Mouse (Mus musculus) layer of hippocampus, postnatal 14 days (tissue): ENCODE data around the gene Afmid. TPM values are rescaled to one million over a fixed set of nuclear protein-coding genes. Genes with fewer than 3 reads are reported as not detected.
"Not testable (repeated sequence)": the region's sequence is repeated elsewhere in the genome, so short reads cannot be mapped to it uniquely, and the experiment has no call there.

Experiments
- DNase-seq, 2 experiments: peaks; one replicate each; pipeline ENCODE4 v3.0.0; 2021 to 2022; ENCODE audit warnings: low spot score in 2 of 2, mixed read lengths in 1 of 2
- total RNA-seq, 2 experiments: library from RNA; stranded (reverse); gene quantifications; 2 replicates each; pipeline ENCODE4 v1.2.3; 2021

The Afmid gene
- total RNA-seq, 2 experiments from 2014 or later = 4.2 to 4.5 TPM

DNA sequence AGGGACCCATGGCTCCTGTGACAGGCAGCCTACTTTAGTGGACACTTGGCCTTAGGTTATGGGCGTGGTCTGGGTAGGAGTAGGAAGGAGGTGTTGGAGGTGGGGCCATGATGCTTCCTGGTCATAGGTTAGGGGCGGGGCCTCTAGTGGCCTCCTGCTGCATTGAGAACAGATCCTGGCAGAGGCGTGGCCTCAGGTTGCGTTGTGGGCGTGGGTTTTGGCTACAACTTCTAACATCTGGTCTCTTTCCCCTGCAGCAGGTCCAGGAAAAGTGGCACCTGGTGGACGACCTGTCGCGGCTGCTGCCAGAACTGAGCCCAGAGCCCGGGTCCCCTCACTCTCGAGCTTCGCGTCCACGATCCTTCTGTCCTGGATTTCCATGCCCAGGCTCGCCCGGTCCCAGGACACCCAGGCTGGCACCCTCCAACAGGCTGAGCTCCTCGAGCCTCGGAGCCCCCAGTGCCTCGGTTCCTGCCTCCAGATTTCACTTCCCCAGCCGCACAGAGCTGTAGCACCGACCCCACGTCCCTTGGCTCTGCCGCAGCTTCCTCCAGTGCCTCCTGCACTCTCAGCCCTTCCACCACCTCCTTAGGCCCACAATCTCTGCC lies 33.3 kb upstream of the Afmid start:
- DNase-seq = no peak

DNA sequence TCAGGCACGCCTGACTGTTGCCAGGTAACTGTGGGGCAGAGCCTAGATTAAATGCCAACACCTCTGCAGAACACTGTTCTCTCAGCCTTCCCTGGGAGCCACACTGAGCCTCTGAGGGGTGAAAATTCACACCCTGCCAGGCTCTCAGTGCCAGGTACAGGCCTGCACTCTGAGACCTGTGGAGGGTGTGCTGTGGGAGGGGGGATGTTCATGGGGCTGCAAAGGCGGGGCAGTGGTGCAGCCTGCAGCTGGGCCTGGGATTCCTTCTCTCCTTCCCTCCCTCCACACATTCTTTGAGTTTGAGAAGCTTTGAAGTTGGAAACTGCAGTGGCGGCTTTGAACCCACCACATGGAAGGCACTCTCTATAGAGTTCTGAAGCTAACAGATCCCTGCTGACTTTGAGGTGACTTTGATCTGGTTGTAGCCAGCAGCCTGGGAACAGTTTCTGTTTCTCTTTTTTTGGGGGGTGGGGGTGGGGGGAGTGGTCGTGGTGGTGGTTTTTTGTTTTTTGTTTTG lies 31.6 kb upstream of the Afmid start:
- DNase-seq = no peak

DNA sequence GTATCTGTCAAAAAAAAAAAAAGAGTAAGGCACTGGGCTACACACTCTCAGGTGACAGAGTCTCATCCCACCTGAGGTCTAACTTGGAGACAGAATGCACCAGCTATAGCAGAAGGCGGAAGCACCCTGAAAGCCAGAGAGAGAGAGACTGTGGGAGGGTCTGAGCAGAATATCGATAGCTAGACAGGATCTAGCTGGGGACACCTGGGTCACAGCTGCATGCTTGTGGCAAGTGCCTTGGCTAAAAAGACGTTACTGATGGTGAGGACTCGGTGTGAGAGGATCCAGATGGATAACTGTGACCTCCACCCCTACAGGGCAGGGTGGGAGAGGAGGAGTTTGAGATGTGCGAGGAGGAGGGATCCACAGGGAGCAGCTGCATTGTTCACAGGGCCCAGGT lies 28.8 kb upstream of the Afmid start:
- no peak for DNase-seq

DNA sequence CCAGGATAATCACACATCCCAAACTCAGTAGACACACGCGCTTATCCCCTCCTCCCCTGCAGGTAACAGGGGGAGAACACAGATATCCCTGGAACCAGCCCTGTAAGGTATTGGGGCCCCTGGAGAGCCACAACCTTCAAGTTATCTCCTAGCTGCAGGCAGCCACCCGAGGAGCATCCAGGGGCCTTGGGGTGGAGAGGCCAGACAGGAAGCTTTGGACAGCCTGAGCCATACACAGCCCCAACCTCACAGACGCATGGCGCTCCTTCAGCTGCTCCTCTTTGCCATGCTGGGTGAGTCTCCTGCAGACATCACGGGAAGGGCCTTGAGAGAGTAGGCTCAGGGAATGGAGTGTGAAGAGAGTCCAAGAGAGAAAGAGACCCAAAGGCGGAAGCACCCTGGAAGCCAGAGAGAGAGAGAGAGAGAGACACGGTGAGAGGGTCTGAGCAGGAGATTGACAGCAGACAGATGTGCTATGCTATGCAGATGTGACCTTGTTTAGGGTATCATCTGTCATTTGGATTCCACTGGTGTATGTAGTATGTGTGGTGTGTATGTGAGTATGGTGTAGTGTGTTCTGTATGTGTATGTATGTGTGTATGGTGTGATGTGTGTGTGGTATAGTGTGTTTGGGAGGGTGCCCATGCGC lies 28.1 kb upstream of the Afmid start, which contains the start of gene 6030468B19Rik:
6030468B19Rik (plus strand) TSS at position 150 of the 649 bp plus-strand sequence.
- DNase-seq = no peak

DNA sequence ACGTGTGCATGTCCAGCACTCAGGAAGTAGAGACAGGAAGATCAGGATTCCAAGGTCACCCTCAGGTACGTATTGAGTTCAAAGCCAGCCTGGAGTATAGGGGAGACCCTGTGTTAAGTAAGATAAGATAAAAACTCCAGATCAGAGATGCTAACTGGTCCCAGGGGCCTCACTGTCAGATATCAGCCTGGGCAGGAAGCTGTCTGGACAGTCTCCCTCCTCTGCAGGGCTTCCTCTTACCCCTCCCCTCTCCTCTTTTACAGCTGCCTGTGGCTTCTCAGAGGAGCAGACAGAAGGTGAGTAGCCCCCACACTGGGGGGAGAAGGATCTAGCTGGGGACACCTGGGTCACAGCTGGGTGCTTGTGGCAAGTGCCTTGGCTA lies 27.6 kb upstream of the Afmid start:
- no peak for DNase-seq

DNA sequence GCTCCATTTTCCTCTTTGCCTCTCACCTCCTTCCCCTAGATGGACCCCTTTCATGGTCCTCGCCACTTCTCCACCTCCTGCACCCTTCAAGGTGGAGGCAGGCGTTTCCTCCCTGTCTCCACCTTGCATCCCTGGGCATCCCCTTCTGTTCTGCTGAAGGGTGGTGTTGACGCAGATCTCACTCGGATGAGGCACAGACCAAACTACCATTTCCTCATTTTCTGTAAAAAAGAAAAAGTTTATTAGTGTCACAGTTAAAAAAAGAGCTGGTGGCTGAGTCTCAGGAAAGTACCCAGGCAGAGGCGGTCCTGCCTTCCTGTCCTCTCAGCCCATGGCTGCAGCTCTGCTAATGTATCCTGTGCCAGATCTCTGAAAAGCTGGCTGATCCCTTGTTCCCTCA lies 26.6 kb upstream of the Afmid start:
- DNase-seq = no peak

DNA sequence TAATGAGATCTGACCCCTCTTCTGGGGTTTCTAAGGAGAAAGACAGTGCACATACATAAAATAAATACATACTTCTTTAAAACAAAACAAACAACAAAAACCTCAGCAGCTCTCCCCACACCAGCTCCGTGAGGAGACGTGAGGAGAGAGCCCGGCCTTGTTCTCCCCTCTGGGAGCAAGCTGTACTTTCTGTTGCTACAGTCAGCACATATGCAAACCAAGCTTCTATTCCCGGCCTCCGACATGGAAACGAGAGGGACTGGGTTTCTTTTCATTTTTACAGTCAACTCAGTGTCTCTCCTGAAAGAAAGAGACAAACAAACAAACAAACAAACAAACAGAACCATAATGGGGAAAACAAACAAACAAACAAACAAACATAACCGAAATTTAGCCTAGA lies 25.7 kb upstream of the Afmid start:
- DNase-seq = no peak

DNA sequence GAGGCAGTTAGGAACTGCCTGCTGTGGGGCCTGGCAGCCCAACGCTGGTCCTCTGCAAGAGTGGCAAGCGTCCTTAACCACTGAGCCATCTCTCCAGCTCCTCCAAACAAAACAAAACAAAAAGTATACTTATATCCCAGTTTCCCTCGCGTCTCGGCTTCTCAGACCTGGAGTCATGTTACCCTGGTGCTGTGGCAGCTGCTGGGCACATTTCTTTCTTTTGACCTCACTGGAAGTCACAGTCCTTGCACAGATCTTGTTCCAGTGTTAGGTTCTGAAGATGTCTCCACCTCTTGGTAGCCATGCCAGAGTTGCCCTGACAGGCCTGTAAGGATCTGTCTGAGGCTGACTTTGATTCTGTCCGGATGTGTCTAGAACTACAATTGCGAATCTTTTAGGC lies 24.1 kb upstream of the Afmid start:
- no peak for DNase-seq

DNA sequence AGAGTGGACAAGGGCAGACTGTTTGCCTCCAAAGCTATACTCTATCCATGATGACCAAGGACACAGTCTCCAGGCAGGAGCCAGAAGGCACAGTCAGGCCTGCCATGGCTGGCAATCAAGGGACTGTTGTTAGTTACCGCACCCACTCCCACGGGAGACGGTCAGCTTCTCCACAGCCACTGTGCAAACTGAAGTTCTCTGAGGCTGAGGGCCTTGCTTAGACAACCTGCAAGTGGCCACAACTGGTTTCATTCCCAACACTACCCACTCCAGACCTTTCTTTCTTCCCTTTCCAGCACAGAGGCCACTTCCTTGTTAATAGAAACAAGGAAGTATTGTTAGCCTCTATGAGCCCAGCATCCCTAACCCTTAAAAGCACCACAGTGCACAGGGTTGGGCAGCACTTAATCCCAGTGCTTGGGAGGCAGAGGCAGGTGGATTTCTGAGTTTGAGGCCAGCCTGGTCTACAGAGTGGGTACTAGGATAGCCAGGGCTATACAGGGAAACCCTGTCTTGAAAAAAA lies 22.5 kb upstream of the Afmid start:
- DNase-seq = no peak

DNA sequence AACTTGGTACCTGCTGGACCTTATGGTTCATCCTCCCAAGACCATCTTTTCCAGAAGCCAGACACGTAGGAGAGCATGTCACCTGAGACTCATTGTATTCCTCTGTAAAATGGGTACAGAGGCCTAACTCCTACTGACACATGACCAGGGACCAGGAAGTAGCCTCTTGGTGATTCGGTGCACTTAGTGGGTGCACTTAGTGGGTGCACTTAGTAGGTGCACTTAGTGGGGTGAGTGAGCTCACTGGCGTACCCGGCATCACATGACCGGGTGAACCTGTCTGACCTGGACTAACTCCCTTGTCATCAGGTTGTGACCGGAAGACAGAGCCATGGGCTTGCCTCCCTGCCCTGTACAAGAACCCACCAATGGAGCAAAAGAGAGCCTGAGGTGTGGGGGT lies 18.9 kb upstream of the Afmid start:
- no peak for DNase-seq

DNA sequence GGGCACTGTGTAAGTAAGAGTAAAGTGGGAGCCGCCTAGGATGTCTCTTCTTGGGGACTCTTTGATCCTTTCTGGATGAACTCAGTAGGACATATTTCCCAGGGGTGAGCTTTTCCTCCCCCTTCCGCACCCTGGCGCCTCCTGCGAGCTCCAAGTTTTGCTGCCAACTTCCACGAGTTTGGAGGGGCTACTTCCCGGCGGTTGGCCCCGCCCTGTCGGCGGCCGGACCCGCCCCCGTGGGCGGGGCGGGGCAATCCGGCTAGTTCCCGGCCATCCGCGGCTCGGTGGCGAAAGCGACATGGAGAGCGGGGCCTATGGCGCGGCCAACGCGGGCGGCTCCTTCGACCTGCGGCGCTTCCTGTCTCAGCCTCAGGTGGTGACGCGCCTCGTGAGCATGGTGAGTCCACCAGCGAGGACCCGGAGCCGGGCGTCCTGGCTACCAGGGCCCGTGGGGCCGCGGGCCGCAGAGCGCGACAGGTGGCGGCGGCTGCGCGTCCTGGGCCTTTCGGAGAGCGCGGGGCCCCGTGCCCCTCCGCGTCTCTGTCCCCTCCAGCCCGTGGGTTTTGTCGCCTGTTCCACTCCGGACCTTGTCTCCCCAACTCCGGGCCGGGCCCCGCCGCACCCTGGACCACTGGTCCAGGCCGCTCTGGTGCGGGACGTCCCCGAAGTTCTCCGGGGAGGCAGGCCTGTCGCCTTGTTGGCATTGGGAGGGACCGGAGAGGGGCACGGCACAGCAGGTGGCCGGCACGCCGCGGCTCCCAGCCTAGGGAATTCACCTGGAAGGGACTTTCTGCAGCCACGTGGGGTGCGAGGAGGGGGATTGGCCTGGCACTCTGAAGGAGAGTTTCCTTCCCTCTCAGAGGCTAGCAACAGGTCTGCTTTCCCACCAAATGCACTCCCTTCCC lies 16.1 kb upstream of the Afmid start, which contains the start of the genes Gm20708 and Syngr2:
Gm20708 (plus strand) TSS at position 262 of the 905 bp plus-strand sequence.
Syngr2 (plus strand) TSS at position 262 of the 905 bp plus-strand sequence.
- peak in 1 of 2 experiments; percentile 39 for DNase-seq

DNA sequence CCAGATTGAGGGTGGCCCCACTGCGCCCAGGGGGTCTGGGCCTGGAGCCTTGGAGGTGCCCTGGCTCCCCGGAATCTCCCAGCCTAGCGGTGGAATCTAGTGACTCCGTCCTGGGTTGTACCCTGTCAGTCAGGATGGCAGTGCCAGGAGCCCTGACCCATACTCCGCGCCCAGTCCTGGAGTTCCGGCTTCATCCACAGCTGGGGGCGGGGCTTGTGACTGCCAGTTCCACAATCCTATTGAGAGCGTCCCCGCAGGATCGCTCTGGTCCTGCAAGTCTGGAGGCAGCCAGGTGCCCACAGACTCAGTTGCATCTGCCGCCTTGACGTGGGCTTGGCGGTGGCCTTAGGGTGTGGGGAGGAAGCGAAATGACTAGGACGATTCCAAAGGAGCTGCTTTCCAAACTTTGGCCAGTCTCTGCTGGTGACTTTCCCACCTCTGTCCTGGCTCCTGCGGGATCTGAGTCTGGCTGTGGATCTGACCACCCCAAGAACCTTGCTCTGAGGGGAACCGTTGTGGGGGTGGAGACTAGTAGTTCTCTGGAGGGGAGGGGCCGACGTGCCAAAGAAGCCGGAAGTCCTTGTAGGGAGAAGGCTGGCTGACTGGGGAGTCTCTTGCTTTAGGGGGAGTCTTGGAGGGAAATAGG lies 15.2 kb upstream of the Afmid start:
- peak; percentile 56 to 64 for DNase-seq

DNA sequence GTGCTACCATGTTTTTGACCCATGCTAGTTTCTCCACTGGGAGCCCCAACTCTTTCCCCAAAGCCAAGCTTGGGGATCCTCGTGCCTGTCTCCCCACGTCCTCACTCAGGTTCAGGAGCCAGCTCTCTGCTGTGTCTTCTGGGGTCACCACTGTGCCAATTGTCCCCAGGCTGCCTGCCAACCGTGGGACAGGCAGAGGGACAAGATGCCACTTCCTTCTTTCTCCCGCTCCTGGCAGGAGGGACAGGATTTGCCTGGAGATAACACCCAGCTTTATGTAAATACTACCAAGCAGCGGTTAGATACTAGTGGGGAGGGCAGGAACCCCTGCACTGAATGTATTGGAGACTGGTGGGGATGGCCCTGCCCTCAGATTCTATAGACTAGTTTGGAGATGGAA lies 11.9 kb upstream of the Afmid start:
- no peak for DNase-seq

DNA sequence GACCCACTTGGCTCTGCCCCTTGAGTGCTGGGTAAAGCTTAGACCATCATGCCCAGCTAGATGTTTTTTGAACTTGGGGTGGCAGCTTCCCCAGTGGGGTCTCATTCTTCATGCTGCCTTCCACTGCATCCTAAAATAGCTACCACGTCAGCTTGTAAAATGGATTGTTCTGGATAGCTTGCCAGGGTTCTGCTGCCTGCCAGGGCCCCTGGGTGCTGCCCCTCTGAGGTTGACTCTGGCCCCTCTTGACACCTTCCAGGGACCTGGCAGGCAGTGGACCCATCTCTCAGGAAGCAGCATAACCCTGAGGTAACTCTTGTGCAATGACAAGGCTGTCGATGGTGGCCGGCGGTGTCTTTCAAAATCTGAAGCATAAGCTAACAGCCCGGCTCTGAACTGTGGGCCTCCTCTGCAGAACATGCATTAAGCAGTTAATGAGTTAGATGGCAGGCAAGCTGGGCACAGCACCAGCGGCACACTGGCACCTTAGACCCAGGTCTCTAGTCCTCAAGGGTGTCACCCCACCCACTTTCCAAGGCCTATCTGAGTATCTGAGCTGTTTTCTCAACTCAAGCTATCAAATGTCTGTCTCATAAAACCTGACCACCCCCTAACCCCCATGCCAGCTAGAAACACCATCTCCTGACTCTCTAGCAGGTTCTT lies 10.9 kb upstream of the Afmid start:
- no peak for DNase-seq

DNA sequence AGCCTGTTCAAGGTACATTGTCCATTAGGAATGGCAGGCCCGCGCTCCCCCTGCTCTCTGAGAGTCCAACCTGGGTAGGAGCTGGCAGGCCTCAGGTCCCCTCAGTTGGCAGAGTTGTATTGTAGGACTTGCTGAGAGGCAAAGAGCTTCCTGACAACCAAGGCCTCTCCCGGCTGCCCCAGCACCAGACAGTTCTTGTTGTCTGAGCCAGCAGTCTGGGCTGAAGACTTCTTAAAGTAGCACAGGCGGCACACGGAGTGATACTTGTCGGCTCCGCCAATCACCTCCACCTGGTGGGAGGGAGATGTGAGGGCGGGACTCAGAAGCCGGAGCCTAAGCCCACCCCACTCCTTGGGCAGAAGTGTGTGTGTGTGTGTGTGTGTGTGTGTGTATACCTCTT lies 9.9 kb upstream of the Afmid start:
- DNase-seq = not testable (repeated sequence)

DNA sequence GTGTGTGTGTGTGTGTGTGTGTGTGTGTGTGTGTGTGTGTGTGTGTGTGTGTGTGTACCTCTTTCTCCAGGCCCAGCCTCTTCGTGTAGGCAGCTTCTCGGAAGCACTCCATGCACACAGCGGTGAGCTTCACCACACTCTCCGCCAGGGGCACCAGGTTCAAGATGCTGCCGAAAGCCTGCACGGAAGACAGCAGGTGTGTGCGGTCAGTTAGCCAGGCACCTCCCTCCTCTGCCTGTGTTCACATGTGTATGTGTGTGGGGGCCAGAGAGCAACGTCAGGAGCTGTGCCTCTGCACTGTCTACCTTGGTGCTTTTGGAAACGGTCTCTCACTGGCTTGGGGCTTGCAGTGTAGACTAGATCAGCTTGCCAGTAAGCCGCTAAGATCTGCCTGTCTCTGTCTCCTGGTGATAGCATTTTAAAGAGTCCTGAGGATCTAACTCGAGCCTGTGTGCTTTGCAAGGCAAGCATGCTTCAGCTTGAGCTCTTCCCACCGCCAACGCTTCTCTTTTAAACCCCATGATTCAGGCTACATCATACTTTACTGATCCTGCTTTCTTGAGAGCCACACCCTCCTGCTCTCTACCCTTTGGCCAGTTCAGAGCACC lies 9.2 kb upstream of the Afmid start:
- DNase-seq = no peak

DNA sequence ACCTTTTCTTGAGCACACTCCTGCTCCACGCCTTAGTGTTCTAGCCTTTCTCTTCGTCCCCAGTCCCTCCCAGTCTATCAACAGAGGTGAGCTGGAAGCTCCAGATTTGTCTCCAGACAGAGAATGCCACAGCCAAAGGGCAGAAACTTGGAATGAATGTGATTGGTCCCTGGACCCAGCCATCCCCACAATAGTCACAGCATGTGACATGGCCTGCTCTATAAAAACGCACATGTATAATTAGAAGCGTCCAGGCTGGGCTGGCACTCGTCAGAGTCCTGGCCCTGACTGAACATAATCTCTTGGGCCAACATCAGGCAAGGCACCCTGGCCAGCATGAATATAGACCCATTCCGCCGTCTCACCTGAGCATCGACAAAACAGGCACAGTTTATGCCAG lies 6.6 kb upstream of the Afmid start:
- no peak for DNase-seq

DNA sequence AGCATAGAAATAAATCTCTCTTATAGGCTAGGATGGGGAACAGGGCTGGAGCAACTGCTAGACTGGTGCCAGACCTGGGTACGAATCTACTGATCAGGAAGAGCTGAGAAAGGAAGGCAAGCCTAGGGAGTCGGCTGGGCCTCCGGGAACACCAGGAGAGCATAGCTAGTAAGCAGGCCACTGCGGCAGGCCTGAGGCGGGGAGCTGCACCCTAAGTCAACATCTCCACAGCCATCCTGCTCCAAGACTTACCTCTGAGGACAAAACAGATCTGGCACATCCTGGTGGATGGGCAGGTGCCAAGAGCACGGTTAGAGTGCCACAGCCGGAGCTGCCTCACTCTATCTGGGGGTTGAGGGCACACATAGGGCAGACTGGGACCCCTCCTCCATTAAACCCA lies 5.6 kb upstream of the Afmid start:
- DNase-seq = no peak

DNA sequence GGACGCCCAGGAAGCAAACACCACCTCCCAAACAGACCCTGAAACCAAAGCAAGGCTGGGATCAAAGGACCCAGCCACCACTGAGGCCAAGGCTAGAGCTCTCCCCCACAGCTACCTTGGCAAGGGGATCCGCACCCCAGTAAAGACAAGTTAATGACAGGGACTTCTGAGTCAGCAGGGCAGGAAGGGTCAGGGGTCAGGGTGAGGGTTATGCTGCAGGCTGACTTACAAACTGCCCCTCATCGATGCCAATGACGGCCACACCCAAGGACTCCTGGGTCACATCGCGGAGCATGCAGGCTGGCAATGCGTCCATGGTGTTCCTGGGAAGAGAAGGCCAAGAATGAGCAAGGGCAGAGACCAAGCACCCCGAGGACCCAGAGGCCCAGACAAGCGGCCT lies 3.9 kb upstream of the Afmid start:
- no peak for DNase-seq

DNA sequence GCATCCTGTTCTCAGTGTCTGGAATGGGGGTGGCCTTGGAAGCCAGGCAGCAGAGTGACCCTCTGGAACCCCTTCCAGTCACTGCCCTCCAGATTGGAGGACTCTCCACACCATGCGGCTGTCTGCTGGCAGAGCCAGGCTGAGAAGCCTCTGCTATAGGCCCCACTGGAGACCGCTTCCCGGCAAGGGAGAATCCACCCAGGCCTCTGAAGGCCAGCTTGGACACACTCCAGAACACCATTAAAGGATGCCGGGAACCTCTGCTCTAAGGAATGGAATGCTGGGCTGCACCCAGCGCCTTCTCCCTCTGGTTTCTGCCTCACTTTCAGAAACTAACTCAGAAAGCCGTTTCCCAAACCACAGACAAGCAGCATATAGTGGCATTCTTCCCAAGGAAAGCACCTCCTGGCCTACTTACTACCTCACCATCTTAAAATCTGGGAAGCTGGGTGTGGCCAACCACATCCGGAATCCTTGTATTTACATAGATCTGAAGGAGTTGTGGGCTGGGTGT lies 2.9 kb upstream of the Afmid start:
- DNase-seq = no peak
